Mouse (Mus musculus): ENCODE measurements at regions not wholly inside any gene's neighbourhood (a gene's known extent, or its start where the extent isn't known, plus 50 kb on each side); places are given as distances from the start of the nearest gene placed in this dataset.
A peak's percentile ranks its signal among the peaks of the same experiment; 100 is the strongest.
"Not testable (repeated sequence)": the region's sequence is repeated elsewhere in the genome, so short reads cannot be mapped to it uniquely, and the experiment has no call there.

DNA sequence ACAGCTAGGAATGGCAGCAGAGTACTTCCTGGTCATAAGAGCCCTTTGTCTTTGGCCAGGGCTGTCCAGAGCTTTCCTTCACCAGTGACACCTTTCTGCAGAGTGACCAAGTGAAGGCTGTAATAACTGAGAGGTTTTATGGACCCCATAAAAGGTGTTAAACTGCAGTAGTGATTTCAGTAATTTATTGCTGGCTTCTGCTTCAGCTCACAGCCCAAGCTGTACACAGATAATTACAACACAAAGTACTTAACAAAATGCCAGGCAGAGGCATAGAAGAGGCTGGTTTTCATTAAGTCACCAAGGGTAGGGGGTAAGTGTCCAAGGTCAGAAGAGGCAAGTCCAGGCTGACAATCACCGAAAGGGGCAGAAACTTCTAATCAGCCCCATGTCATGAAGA lies 83.8 kb downstream of the Eif4e start:
- no peak for DNase-seq (ENCODE audit: low read depth)

DNA sequence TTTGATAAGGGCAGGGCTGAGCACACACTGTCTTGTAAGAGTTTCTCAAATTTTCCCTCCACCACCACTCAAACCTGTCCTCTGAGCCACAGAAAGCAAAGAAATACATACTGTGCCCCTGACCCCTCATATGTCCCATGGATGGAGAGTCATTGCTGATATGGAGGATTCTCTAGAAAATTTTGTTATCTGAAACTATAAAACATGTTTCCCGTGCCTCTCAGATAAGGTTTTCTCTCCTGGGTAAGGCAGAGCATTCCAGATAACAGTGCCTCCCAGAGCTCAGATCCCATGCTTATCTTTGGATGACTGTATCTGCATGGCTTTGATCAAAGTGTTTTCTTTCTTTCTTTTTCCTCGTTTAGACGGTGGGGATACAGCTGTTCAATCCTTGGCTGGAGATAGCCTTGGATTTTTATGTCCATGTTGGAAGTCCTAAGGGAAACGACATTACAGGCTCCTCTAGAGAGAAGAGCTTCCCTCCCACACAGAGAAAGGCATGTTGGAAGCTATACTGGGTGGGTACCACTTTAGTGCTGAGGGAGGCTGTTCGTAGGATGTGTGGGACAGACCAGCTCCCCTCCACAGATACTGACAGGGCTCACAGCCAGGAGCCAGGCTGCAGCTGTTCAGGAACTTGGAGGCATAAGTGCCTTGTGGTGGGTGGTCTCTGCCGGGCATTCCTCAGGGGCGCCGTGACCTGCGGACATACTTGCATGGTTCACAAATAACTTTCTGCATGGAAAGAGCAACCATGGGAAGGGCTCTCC lies 87.1 kb downstream of the Eif4e start:
- peak; percentile 57 for DNase-seq (ENCODE audit: low read depth)

DNA sequence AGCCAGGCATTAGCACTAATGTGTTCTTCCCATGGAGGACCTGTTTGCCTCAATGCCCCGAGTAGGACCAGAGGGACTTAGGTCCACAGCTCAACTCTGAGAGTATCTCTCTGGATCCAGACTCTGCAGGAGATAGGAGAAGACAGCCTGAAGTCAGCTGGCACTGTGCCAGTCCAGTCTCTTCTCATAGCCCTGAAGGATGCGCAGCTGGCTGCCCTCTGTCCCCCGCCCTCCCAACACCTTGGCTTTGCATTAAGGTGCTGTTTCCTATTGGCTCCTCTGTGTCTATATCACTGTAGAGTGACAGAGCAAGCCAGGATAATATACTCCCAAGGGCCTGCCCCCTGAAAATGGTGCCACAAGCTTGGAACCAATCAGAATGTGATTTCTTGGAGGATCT lies 87.7 kb downstream of the Eif4e start:
- peak; percentile 36 for DNase-seq (ENCODE audit: low read depth)

DNA sequence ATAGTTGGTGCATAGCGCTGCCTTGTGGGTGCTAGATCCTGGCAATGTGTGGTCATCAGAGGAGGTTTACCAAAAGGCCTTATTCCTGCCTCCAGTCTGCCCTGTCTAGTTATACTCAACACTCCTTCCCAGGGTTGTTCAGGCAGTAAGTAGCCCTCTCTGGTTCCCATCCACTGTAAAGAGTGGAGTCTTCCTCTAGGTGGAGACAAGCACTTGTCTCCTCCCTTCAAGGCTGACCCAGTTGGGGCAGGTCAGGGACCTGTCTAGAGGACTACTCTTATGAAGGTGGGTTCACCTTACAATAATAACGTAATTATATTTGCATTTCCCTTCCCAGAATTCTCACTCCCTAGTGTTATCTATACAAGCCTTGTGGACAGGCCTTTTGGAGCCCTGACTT lies 88.9 kb downstream of the Eif4e start:
- DNase-seq (ENCODE audit: low read depth) = no peak

DNA sequence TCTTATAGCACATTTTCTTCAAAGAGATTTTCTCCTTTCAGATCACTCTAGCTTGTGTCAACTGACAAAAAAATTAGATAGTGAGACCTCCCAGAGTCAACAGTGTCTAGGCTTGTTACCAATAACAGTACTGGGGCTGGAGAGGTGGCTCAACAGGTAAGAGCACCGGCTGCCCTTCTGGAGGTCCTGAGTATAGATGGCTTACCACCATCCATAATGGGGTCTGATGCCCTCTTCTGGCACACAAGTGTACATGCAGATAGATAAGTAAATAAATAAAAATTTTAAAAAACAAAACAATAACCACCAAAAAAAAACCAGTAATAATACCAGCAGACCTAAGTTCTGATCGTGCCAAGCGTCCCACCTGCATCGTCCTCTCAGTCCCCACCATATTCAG lies 94.3 kb downstream of the Eif4e start:
- DNase-seq (ENCODE audit: low read depth) = no peak

DNA sequence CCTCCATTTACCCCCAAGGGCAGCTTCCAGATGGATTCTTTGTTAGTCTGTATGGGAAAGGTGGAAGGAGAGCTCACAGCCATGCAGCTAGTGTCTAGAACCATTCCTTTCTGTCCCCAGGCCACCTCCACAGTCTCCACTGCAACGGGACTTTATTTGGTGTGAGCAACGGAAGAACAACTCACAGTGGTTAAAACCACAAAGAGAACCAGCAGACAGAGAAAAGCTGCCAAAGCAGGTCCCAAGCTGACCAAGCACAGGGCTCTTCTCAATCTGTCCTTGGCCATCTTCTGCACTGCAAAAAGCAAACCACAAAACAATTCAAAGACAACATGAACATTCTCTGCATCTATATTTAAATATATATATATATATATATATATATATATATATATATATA lies 98.1 kb downstream of the Eif4e start:
- DNase-seq (ENCODE audit: low read depth) = no peak

DNA sequence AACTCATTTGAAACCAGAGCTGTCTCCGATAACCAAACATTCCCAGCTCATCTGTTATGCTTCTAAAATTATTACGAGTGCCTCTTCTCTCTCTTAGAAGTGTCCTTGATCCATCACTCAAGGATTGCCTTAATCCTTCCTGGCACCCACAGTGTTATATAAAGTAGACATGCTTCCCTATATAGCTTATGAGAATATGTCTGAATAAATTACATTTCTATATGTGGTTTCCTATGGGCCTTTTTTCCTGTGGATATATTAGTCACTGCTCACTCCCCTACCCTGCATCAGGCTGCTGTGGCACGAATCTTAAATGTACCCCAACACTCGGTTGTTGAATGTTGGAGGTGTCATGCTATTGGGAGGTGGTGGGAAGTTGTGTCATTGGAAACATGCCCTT lies 100.3 kb downstream of the Eif4e start:
- no peak for DNase-seq (ENCODE audit: low read depth)

DNA sequence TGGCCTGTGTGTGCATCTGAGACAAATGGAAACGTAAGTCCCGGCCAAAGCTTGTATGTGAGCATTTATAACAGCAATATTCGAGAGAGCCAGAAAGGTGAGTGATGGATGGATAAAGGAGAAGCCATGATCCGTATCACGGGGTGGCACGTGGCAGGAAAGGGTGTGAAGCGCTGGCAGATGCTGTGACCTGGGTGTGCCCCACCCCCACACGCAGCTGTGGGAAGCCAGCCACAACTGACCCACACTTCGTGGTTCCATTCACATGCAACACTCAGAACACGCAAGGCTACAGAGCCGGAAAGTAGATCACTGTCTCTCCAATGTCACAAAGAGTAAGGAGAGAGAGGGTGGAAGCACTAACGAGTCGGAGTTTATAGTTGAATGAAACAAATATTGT lies 104.3 kb downstream of the Eif4e start:
- DNase-seq (ENCODE audit: low read depth) = no peak

DNA sequence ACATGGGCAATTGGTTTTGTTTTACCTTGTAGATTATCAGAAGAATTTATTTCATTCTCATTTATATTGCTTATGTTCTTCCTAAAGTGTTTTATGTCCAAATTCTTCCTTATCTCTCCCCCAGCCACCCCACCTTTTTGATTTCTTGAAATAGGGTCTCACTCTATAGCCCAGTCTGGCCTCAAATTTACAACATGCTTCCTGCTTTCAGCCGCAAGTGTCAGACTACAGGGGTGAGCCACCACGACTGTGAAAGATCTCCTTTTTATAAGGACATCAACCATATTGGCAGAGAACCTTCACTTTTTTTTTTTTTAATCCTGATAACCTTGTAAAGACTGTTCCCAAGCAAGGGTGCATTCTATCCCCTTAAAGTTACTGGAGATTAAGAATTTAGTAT lies 106.1 kb downstream of the Eif4e start:
- no peak for DNase-seq (ENCODE audit: low read depth)

DNA sequence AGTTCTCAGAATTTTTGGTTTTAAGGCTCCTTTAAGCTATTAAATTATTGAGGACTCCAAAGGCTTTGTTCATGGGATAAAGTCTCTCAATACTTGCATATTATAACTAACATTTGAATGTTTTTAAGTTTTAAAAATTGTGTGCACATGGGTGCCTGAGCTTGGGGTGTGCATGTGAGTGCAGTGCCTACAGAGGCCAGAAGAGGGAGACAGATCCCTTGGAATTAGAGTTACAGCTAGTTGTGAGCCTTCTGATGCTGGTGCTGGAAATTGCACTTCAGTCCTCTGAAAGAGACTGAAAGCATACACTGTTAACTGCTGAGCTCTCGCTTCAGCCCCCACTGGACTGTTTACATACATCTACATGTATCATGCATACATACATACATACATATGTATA lies 100.0 kb upstream of the Tspan5 start:
- peak; percentile 42 for DNase-seq (ENCODE audit: low read depth)

DNA sequence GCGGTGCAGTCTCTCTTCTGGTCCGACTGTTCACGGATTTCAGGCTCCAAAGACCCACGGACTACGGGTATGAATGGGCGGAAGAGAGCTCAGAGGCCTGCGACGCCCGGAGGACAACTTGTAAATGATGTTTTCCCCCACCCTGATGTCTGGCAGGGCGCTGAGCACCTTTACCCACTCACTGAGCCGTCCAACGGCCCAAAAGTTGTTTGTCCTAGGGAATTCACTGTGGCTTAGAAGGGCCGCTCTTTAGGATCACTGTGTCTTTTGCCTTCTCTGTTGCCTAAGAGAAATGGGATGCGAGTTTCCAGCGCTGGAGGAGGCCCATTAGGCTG lies 98.1 kb upstream of the Tspan5 start:
- no peak for DNase-seq (ENCODE audit: low read depth)

DNA sequence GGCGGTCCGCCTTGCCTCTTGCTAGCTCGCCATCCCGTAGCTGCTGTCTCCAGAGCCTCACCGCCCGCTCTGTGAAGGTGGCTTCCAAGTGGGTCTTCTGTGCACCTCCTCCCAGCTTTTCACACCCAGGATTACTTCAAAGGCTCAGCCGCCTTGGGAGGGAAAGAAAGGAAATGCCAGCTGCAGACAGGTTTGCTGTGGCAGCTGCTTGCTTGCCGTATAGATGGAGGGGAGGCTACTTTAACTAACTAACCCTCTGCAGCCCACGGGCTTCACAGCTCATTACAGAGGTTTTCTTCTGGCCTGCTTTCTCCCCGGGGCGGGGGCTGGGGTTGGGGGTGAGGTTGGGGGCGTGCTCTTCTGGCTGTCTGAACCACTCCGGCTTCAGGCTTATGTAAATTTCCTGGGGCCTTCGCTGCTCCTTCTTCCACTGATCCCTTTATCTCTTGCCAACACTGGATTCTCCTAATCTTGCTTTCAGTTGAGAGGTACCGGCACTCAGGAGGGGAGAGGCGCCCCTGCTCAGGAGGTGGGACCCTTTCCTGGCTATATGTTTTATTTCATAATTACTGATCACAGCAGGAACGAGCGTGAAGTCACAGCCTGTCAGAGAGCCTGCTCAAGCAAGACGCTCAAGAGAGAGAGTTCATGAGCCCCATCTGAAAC lies 97.6 kb upstream of the Tspan5 start:
- DNase-seq (ENCODE audit: low read depth) = no peak

DNA sequence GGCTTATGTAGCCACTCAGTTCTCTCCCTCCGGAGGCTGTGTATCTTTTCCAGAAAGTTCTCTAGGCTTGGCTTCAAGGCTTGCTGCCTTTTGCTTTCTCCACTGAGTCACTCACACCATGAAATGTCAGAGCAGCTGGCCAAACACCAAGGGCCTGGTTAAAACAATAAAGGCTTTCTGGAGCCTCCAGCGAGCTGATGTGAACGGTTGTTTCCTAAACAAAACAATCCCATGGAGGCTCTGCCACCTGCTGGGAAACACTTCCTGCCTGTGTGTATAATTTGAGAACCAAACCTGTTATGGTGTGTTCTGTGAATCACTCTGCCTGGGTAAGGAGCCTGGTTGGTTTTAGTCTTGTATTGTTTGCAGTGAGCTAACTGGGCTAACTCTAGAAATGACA lies 96.7 kb upstream of the Tspan5 start:
- no peak for DNase-seq (ENCODE audit: low read depth)

DNA sequence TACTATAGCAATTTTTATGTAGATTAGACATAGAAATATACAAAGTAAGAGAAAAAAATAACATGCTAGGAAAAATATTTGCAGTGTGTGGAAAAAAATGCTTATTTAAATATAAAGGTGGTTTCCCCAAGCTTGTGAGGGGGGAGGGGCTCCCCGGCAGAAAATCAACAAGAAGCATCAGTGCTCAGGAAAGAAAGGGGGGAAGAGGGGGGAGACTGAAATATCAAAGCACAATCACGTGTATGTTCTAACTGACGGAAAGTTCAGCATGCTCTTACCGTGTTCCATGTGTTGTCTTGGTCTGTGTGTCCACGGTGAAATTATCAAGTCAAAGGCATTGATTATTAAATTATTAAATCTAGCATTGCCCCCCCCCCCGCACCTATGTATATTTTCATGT lies 92.3 kb upstream of the Tspan5 start:
- no peak for DNase-seq (ENCODE audit: low read depth)

DNA sequence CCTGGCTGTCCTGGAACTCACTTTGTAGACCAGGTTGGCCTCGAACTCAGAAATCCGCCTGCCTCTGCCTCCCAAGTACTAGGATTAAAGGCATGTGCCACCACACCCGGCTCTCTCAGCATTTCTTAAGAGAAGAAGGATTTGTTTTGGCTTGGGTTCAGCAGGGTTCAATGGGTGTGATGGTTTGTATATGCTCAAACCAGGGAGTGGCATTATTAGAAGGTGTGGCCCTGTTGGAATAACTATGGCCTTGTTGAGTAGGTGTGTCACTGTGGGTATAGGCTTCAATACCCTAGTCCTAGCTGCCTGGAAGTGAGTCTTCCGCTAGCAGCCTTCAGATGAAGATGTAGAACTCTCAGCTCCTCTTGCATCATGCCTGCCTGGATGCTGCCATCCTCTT lies 91.3 kb upstream of the Tspan5 start:
- not testable (repeated sequence) for DNase-seq (ENCODE audit: low read depth)

DNA sequence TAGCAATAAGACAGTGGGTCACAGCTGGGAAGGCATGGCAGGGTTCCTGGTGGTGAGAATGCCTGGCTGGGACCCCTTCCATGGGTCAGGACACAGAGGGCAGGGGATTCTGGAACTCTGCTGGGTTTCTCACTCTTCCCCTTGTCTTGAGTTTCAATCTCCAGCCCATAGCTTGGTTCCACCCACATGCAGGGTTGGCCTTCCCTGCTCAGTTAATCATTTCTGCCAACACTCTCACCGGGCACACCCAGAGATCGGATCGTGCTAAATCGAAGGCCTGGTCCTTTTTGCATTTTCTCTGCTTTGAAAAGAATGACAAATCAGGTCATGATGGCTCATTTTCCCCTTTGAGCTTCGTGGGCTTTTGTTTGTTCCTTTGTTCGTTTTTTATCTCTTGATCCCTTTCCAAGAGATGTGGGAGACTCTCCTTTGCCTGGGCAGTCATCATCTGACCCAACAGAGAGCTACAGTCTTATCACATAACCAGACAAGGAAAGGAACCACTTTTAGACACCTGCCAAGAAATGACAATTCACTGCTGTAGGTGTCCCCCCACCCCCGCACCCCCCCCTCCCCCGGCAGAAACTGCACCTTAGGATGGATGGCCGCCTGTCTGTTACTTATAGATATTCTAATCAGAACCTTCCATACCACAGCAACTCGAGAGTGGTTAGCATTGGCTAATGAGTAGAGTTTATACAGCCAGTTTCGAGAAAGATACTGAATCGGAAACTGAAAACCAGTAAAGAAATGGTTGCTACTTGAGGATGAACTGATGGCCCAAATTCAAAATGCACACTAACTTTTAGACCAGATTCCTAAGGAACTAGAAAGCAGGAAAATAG lies 90.4 kb upstream of the Tspan5 start:
- DNase-seq (ENCODE audit: low read depth) = no peak

DNA sequence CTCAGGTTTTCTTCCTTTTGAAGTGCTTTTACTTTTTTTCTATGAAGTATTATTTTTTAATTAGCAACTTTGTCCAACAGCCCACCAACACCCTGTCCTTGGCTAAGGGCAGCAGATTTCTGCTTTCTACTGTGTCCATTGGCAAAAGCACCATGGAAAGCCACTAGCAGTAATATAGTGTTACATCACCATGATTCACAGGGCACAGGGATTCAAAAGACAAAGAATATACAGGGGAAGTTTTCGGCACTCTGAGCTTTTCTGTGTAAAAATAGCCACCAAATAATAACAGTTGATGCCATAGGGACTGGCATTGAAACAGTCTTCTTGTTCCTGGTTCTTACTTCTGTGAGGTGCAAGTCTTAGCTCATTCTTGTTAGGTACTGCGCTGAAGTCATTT lies 89.8 kb upstream of the Tspan5 start:
- no peak for DNase-seq (ENCODE audit: low read depth)

DNA sequence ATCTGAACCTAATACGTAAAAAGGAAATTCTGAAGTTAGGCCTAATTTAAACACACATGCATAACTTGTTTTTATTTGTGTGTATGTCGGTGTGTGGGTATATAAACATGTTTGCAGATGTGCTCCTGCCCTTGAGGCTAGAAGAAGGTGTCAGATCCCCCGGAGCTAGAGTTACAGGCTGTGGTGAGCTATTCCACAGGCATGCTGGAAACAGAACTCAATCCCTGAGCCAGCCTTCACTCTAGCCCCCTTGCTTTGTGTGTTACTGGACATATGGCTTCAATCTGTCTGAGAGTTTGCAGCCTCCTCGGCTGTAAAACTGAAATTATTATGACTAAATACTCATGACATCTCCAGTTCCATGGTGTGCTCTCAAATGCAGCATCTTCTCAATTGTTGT lies 89.3 kb upstream of the Tspan5 start:
- DNase-seq (ENCODE audit: low read depth) = no peak

DNA sequence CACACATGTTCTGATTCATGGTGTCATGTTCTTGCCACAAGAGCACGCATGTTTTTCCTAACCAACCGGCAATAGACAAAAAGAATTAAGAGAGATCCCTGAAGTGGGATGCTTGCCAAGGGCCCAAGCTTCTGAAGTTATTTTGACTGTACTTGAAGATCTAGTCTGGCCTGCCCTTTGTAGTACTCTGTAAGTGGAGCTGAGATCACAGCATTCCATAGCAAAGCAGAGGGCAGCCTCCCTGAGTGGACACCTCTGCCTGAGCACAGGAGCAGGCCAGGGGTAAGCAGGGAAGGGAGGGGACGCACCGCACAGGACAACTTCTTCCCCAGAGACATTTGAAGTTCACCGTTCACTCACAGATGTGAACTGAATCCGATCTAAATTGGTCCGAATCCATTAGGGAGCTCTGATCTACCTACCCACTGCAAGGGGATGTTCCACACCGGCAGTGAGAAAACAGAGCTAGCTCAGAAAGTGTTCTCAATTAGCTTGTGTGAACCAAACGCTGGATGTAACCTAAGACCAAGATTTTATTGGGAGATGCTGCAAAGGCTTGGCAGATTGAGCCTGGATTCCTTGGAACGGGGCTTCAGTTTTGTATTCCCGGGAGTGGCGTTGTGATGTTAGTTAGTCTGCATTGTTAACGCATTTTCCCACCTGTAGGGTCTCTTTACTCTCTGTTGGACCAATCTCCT lies 88.3 kb upstream of the Tspan5 start:
- no peak for DNase-seq (ENCODE audit: low read depth)

DNA sequence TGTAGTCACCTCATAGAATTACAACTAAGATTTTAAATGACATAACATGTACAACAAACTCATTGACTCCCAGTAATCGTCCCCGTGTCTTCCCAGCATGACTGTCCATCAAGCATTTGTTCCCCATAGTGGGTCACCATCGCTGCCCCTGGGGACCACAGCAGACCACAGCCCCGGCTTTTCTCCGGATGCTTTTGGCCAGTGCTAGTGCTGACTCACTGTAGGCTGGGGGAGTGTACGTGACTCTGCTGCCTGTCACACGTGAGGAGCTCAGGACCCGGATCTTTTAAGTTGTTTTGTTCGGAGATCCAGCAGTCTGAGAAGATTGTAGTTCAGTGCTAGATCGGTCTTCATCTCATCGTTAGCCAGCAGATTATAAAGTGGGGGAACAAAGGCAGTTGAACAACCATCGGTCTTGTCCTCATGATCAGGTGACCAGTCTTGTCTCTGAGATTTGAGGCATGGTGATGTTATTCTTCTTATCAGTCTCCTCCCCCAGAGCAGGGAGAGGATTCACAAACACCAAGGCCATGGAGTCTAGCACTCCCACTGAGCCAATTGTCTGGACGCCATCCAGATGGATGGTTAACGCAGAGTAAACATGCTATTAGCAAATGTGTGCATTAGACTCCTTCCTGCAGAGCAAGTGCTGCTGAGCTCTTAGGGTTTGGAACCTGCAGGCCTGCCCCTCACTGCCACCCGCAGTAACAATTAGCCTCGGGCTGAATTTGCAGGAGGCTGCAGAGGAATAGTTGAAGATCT lies 87.2 kb upstream of the Tspan5 start:
- DNase-seq (ENCODE audit: low read depth) = no peak

DNA sequence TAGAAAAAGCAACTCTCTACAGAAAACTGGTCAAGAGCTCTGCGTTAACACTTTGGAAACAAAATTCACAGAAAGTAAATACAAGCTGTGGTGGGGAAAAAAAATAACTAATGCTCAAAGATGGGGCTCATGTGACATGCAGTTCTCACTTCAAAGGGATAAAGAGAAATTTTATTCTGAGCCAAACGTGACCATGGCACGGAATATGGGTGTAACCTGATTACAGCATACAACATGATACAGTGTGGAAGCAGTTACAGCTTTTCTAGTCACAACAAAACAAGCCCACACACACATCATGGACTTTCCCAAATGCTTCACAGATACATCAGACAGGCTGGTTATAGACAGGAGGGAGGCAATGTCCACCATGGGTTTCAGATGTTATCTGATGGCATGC lies 86.5 kb upstream of the Tspan5 start:
- no peak for DNase-seq (ENCODE audit: low read depth)

DNA sequence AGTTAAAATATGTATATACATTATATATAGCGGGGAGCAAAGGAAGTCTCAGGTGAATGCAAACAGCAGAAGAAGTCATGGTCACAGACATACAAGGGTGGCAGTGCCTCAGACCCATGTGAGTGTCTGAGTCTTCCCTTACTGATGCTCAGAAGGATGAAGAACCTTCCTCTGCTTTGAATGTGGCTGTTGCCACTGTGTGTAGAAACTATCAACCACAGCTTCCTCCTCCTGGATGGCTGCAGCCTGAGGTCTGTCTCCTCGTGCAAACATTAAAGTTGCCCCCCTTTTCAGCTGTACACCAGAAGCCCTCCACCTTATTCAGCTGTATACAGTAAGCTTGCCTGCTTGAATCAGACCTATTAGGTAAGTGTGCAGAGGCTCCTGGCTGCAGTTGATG lies 79.4 kb upstream of the Tspan5 start:
- no peak for DNase-seq (ENCODE audit: low read depth)
